Mouse (Mus musculus): ENCODE measurements around the gene Gm11937. TPM values are rescaled to one million over a fixed set of nuclear protein-coding genes. Genes with fewer than 3 reads are reported as not detected.

The Gm11937 gene
- polyA plus RNA-seq (2012; ENCODE audit: low replicate concordance) = not detected in 2 replicates

DNA sequence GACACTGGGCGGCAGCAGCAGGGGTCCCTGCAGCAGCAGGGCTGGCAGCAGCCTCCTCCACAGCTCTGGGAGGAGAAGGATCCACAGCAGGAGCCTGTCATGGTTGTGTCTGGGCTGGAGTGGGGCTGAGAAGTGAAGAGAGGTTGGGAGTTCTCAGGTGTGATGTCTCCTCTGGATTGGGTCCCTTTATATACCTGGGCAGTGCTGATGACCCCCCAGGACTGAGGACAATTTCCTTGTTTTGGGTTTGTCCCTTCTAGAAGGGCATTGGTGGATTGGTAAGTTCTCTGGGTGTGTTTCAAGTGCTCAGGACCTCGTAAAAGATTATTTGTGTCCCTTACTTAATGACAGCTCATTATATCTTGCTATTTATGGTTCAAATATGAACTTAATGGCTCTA, at the start of gene Gm11937:
Gm11937 (minus strand) TSS at position 101 of the 400 bp plus-strand sequence.

DNA sequence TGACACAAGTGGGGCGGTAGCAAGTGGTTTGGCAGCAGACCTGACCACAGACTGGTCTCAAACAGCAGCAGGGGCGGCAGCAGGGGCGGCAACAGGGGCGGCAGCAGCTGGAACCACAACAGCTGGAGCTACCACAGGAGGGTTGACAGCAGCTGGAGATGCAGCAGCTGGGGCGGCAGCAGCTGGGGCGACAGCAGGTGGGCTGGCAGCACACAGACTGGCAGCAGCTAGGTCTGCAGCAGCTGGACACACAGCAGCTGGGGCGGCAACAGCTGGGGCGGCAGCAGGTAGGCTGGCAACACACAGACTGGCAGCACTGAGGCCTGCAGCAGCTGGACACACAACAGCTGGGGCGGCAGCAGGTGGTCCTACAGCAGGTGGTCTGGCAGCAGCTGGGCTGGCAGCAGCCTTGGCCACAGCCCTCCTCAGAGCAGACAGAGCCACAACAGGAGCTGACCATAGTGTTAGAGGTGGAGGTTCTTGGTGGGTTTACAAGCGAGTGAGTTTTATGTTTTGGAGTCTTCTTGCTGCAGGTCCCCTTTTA, 48.5 kb upstream of the Gm11937 start, which contains the start of gene Gm11563:
Gm11563 (minus strand) TSS at position 494 of the 544 bp plus-strand sequence.

DNA sequence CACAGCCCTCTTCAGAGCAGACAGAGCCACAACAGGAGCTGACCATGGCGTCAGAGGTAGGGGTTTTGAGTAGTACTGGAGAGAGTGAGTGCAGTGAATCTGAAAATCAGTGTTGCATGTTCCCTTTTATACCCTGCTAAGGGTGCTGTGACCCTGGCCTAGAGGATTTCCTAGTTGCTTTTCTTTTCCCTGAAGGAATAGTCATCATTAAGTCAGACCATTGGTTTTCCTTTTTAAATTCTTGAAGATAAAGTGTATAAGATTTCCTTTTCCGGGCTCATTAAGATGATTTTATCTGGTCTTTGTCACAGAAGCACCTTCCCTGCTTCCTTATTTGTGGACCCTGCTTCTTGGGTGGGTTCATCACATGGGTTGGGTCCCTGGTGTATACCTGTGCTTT, 40.1 kb upstream of the Gm11937 start, which contains the start of gene Gm11555:
Gm11555 (minus strand) TSS at position 101 of the 400 bp plus-strand sequence.

DNA sequence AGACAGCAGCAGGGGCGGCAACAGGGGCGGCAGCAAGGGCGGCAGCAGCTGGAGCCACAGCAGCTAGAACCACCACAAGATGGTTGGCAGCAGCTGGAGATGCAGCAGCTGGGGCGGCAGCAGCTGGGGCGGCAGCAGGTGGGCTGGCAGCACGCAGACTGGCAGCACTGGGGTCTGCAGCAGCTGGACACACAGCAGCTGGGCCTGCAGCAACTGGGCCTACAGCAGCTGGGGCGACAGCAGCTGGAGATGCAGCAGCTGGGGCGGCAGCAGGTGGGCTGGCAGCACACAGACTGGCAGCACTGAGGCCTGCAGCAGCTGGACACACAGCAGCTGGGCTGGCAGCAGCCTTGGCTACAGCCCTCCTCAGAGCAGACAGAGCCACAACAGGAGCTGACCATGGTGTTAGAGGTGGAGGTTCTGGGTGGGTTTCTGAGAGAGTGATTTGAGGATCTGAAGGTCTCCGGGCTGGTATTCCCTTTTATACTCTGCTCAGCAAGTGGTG, 33.7 kb upstream of the Gm11937 start, which contains the start of gene Krtap4-7:
Krtap4-7 (minus strand) TSS at position 455 of the 505 bp plus-strand sequence.

DNA sequence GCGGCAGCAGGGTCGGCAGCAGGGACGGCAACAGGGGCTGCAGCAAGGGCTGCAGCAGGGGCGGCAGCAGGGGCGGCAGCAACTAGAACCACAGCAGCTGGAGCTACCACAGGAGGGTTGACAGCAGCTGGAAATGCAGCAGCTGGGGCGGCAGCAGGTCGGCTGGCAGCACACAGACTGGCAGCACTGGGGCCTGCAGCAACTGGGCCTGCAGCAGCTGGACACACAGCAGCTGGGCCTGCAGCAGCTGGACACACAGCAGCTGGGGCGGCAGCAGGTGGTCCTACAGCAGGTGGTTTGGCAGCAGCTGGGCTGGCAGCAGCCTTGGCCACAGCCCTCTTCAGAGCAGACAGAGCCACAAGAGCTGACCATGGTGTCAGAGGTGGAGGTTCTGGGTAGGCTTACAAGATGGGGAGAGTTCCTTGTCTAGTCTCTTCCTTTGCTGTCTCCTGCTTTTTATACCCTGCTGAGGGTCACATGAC, 24.7 kb upstream of the Gm11937 start, which contains the start of gene Krtap4-2:
Krtap4-2 (minus strand) TSS at position 432 of the 482 bp plus-strand sequence.

DNA sequence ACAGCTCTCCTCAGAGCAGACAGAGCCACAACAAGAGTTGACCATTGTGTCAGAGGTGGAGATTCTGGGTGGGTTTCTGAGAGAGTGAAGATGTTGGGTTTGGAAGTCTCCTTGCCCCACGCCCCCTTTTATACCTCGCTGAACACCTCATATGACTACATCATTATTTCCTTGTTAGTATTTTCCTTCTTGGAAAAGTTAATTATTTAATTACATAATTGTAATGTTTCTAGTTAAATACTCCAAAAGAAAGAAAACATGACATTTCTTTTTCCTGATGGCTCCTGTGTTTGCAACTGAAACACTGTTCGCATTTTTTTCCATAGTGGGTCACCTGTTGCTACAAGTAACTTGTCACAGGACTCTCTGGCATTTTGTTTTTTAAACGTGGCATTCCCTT, 18.1 kb upstream of the Gm11937 start, which contains the start of gene Krtap4-1:
Krtap4-1 (minus strand) TSS at position 101 of the 400 bp plus-strand sequence.

DNA sequence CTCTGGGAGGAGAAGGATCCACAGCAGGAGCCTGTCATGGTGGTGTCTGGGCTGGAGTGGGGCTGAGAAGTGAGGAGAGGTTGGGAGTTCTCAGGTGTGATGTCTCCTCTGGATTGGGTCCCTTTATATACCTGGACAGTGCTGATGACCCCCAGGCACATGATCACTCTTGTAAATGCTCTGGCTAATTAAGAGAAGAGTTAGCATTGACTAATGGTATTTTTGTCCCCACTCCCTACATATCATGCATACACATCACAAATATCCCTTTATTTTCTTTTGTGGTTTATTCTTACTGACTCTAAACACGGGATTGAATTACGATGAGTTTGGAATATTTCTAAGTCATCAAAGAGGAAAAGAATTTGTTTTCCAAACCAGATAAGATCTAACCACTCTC, 10.3 kb upstream of the Gm11937 start, which contains the start of gene Gm11562:
Gm11562 (minus strand) TSS at position 101 of the 400 bp plus-strand sequence.

DNA sequence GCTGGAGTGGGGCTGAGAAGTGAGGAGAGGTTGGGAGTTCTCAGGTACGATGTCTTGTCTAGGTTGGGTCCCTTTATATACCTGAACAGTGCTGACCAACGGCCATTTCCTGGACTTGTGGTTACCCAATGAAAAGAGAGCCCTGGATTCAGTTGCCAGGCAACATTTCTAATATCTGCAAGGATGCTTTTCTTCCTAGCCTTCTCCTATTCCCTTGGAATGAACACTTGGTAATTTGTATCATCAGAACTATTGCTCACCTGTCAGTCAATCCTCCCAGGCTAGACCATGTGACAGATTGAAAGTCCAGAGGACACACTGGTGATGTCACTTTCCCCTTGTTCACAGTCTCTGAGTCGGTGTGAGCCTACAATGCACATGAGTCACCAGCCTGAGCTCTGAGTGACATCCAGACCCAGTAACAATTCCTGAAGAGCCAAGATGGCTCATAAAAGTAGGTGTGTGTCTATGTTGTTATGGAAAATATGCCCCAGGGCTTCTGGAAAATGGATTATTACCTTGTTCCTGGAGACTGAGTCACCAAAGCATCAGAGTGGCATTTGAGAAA, 4.9 kb upstream of the Gm11937 start, which contains the start of gene Krtap2-4:
Krtap2-4 (minus strand) TSS at position 51 of the 568 bp plus-strand sequence.

DNA sequence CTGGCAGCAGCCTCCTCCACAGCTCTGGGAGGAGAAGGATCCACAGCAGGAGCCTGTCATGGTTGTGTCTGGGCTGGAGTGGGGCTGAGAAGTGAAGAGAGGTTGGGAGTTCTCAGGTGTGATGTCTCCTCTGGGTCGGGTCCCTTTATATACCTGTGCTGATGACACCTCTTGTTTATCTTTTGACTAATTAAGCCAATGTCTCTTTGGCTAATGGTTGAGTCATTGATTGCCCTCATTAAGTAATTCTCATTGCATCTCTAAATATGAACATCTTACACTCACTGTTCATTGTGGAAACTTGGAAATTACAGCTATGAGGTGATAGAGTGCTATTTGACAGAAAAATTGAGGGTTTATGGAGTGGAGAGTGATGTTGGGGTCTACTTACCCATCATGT, 6.8 kb downstream of the Gm11937 start, which contains the start of gene Gm11938:
Gm11938 (minus strand) TSS at position 101 of the 400 bp plus-strand sequence.

DNA sequence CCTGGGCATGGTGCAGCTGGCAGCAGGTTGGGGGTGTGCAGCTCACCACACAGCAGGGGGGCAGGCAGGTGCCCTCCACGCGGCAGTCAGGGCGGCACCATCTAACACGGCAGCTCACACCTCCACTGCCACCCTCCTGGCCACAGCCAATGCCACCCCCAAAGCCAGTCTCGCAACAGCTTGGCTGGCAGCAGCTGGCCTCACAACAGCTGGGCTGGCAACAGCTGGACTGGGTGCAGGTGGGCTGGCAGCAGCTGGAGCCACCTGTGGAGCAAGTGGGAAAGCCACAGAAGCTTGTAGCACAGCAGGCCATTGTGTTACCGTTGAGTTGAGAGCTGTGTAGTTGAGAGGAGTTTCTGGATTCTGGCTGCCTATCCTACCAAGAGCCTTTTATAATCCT, 12.2 kb downstream of the Gm11937 start, which contains the start of gene Krtap9-3:
Krtap9-3 (minus strand) TSS at position 364 of the 400 bp plus-strand sequence.

DNA sequence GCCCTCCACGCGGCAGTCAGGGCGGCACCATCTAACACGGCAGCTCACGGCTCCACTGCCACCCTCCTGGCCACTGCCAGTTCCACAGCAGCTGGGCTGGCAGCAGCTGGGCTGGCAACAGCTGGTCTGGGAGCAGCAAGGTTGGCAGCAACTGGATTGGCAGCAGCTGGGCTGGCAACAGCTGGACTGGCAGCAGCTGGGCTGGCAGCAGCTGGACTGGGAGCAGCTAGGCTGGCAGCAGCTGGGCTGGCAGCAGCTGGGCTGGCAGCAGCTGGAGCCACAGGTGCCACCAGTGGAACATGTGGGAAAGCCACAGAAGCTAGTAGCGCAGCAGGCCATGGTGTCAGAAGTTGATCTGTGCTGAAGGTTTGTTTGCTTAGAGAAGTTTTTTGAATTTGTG, 19.0 kb downstream of the Gm11937 start, which contains the start of gene Krtap1-3:
Krtap1-3 (minus strand) TSS at position 359 of the 400 bp plus-strand sequence.

DNA sequence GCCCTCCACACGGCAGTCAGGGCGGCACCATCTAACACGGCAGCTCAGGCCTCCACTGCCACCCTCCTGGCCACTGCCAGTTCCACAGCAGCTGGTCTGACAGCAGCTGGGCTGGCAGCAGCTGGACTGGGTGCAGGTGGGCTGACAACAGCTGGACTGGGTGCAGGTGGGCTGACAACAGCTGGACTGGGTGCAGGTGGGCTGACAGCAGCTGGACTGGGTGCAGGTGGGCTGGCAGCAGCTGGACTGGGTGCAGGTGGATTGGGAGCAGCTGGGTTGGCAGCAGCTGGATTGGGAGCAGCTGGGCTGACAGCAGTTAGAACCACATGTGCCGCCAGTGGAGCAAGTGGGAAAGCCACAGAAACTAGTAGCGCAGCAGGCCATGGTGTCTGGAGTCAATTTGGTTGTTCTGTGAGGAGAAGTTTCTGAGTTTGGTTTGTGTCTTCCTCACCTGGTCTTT, 26.7 kb downstream of the Gm11937 start, which contains the start of gene Krtap1-4:
Krtap1-4 (minus strand) TSS at position 410 of the 460 bp plus-strand sequence.

DNA sequence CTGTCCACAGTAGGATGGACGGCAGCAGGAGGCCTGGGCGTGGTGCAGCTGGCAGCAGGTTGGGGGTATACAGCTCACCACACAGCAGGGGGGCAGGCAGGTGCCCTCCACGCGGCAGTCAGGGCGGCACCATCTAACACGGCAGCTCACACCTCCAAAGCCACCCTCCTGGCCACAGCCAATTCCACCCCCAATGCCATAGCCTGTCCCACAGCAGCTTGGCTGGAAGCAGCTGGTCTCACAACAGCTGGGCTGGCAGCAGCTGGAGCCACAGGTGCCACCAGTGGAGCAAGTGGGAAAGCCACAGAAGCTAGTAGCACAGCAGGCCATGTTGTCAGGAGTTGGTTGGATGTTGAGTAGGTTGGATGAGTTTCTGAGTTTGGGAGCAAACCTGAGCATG, 29.4 kb downstream of the Gm11937 start, which contains the start of gene Krtap1-5:
Krtap1-5 (minus strand) TSS at position 381 of the 400 bp plus-strand sequence.

DNA sequence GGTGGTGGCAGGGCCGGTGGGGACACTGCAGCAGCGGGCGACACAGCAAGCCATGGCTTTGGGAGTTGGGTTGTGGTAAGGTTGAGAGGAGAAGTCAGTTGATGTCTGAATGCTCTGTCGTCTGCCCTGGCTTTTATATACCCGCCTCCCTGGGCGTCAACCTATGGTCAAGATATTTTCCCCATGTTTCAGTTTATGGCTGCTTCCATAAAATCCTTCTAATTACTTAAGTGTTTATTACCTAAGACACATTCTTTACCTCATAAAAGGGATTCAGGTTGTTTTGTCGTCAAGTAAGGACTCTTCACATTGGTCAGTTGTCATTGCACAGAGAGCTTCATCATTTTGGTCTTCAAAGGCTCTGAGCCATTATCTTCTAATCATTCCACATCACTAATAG, 43.5 kb downstream of the Gm11937 start, which contains the start of gene Krtap3-1:
Krtap3-1 (minus strand) TSS at position 101 of the 400 bp plus-strand sequence.

Other genes with a start within 250 kb of the Gm11937 start
- not detected in 2 replicates for gene Krt28, start 235.3 kb downstream of the Gm11937 start, polyA plus RNA-seq (2012; ENCODE audit: low replicate concordance)
- 4.0 and 10.0 TPM in 2 replicates for gene Krt10, start 220.8 kb downstream of the Gm11937 start, polyA plus RNA-seq (2012; ENCODE audit: low replicate concordance)
- gene Krt12, start 187.9 kb downstream of the Gm11937 start, polyA plus RNA-seq (2012; ENCODE audit: low replicate concordance) = not detected in 2 replicates
- gene Krt20, start 172.0 kb downstream of the Gm11937 start, polyA plus RNA-seq (2012; ENCODE audit: low replicate concordance) = not detected in 2 replicates
- not detected in 2 replicates for gene Krt23, start 117.1 kb downstream of the Gm11937 start, polyA plus RNA-seq (2012; ENCODE audit: low replicate concordance)
- gene Krt39, start 88.9 kb downstream of the Gm11937 start, polyA plus RNA-seq (2012; ENCODE audit: low replicate concordance) = not detected in 2 replicates
- gene Krt40, start 67.0 kb downstream of the Gm11937 start, polyA plus RNA-seq (2012; ENCODE audit: low replicate concordance) = not detected in 2 replicates
- not detected in 2 replicates for gene Krtap3-3, start 59.3 kb downstream of the Gm11937 start, polyA plus RNA-seq (2012; ENCODE audit: low replicate concordance)
- gene Krtap3-2, start 53.3 kb downstream of the Gm11937 start, polyA plus RNA-seq (2012; ENCODE audit: low replicate concordance) = not detected in 2 replicates
- gene Gm11939, start 50.7 kb downstream of the Gm11937 start, polyA plus RNA-seq (2012; ENCODE audit: low replicate concordance) = not detected in 2 replicates
- not detected in 2 replicates for gene Krtap3-1, start 43.6 kb downstream of the Gm11937 start, polyA plus RNA-seq (2012; ENCODE audit: low replicate concordance)
- not detected in 2 replicates for gene Krtap1-5, start 29.2 kb downstream of the Gm11937 start, polyA plus RNA-seq (2012; ENCODE audit: low replicate concordance)
- not detected in 2 replicates for gene Krtap1-4, start 26.5 kb downstream of the Gm11937 start, polyA plus RNA-seq (2012; ENCODE audit: low replicate concordance)
- not detected in 2 replicates for gene Krtap1-3, start 18.9 kb downstream of the Gm11937 start, polyA plus RNA-seq (2012; ENCODE audit: low replicate concordance)
- gene Krtap9-3, start 12.1 kb downstream of the Gm11937 start, polyA plus RNA-seq (2012; ENCODE audit: low replicate concordance) = not detected in 2 replicates
- gene Gm11938, start 6.9 kb downstream of the Gm11937 start, polyA plus RNA-seq (2012; ENCODE audit: low replicate concordance) = not detected in 2 replicates
- gene Krtap2-4, start 4.7 kb upstream of the Gm11937 start, polyA plus RNA-seq (2012; ENCODE audit: low replicate concordance) = not detected in 2 replicates
- not detected in 2 replicates for gene Gm11562, start 10.2 kb upstream of the Gm11937 start, polyA plus RNA-seq (2012; ENCODE audit: low replicate concordance)
- gene Krtap4-1, start 18.0 kb upstream of the Gm11937 start, polyA plus RNA-seq (2012; ENCODE audit: low replicate concordance) = not detected in 2 replicates
- not detected in 2 replicates for gene Krtap4-2, start 24.9 kb upstream of the Gm11937 start, polyA plus RNA-seq (2012; ENCODE audit: low replicate concordance)
- not detected in 2 replicates for gene Krtap4-7, start 33.9 kb upstream of the Gm11937 start, polyA plus RNA-seq (2012; ENCODE audit: low replicate concordance)
- not detected in 2 replicates for gene Gm11555, start 40.0 kb upstream of the Gm11937 start, polyA plus RNA-seq (2012; ENCODE audit: low replicate concordance)
- gene Gm11563, start 48.8 kb upstream of the Gm11937 start, polyA plus RNA-seq (2012; ENCODE audit: low replicate concordance) = not detected in 2 replicates
- not detected in 2 replicates for gene Krtap4-6, start 55.8 kb upstream of the Gm11937 start, polyA plus RNA-seq (2012; ENCODE audit: low replicate concordance)
- gene Gm14190, start 80.6 kb upstream of the Gm11937 start, polyA plus RNA-seq (2012; ENCODE audit: low replicate concordance) = not detected in 2 replicates
- not detected in 2 replicates for gene Gm14180, start 124.1 kb upstream of the Gm11937 start, polyA plus RNA-seq (2012; ENCODE audit: low replicate concordance)
- not detected in 2 replicates for gene Gm11595, start 162.7 kb upstream of the Gm11937 start, polyA plus RNA-seq (2012; ENCODE audit: low replicate concordance)
- not detected in 2 replicates for gene Krtap4-8, start 170.5 kb upstream of the Gm11937 start, polyA plus RNA-seq (2012; ENCODE audit: low replicate concordance)
- not detected in 2 replicates for gene Krtap4-9, start 175.0 kb upstream of the Gm11937 start, polyA plus RNA-seq (2012; ENCODE audit: low replicate concordance)
- gene Gm11596, start 183.3 kb upstream of the Gm11937 start, polyA plus RNA-seq (2012; ENCODE audit: low replicate concordance) = not detected in 2 replicates
- gene Gm11569, start 188.7 kb upstream of the Gm11937 start, polyA plus RNA-seq (2012; ENCODE audit: low replicate concordance) = not detected in 2 replicates
- not detected in 2 replicates for gene Gm11554, start 194.3 kb upstream of the Gm11937 start, polyA plus RNA-seq (2012; ENCODE audit: low replicate concordance)
- not detected in 2 replicates for gene Krtap4-13, start 199.7 kb upstream of the Gm11937 start, polyA plus RNA-seq (2012; ENCODE audit: low replicate concordance)
- not detected in 2 replicates for gene Gm11564, start 205.5 kb upstream of the Gm11937 start, polyA plus RNA-seq (2012; ENCODE audit: low replicate concordance)
- gene 2300003K06Rik, start 227.9 kb upstream of the Gm11937 start, polyA plus RNA-seq (2012; ENCODE audit: low replicate concordance) = not detected in 2 replicates
- gene Krtap4-16, start 241.4 kb upstream of the Gm11937 start, polyA plus RNA-seq (2012; ENCODE audit: low replicate concordance) = not detected in 2 replicates
- gene Gm11568, start 247.7 kb upstream of the Gm11937 start, polyA plus RNA-seq (2012; ENCODE audit: low replicate concordance) = not detected in 2 replicates